Mouse (Mus musculus): ENCODE measurements around the gene Zdhhc8. TPM values are rescaled to one million over a fixed set of nuclear protein-coding genes. Genes with fewer than 3 reads are reported as not detected.

The Zdhhc8 gene
- polyA plus RNA-seq (2012; rRNA removed): 176 and 186 TPM in 2 replicates

- H3K4me3 ChIP-seq (ENCODE audit: insufficient read depth, low read length): peak within 1 kb of the TSS; percentile 84
- H3K27ac ChIP-seq (ENCODE audit: insufficient read depth, low read length): peak within 1 kb of the TSS; percentile 90
- H3K4me1 ChIP-seq (ENCODE audit: control insufficient read depth, insufficient read depth, low read length): peaks cover 16% of the 10 kb centered on the region
- TF ChIP-seq POLR2A (IDR thresholded peaks at IDR 0.05; ENCODE audit: extremely low read depth, insufficient read depth, low read length) (peak; percentile 79), CTCF (IDR thresholded peaks at IDR 0.05; ENCODE audit: extremely low read depth, insufficient read depth, low read length) (no peak)
Measured at GRCm38 (mm10) chr16:18234671-18235388, at the start of gene Zdhhc8. TSS of gene Zdhhc8 (minus strand) at chr16:18235136.

GRCm38 (mm10) chr16:18275166-18275565, 40.2 kb upstream of the Zdhhc8 start:
- H3K27ac ChIP-seq (ENCODE audit: insufficient read depth, low read length): no peak overlapping the region
- TF ChIP-seq POLR2A (IDR thresholded peaks at IDR 0.05; ENCODE audit: extremely low read depth, insufficient read depth, low read length) (no peak), CTCF (IDR thresholded peaks at IDR 0.05; ENCODE audit: extremely low read depth, insufficient read depth, low read length) (no peak)
- H3K4me1 ChIP-seq (ENCODE audit: control insufficient read depth, insufficient read depth, low read length): no peaks in the 10 kb centered on the region
- no peak overlapping the region for H3K4me3 ChIP-seq (ENCODE audit: insufficient read depth, low read length)

- Histone ChIP-seq H3K27ac (ENCODE audit: insufficient read depth, low read length) (no peak overlapping the region), H3K4me1 (ENCODE audit: control insufficient read depth, insufficient read depth, low read length) (no peaks in the 10 kb centered on the region), H3K4me3 (ENCODE audit: insufficient read depth, low read length) (no peak overlapping the region)
- no peak for TF ChIP-seq POLR2A (IDR thresholded peaks at IDR 0.05; ENCODE audit: extremely low read depth, insufficient read depth, low read length)
- TF ChIP-seq CTCF (IDR thresholded peaks at IDR 0.05; ENCODE audit: extremely low read depth, insufficient read depth, low read length): peak; percentile 16; the same call in 1 of the 2 replicates
Measured at GRCm38 (mm10) chr16:18268182-18268581, 33.2 kb upstream of the Zdhhc8 start.

DNA sequence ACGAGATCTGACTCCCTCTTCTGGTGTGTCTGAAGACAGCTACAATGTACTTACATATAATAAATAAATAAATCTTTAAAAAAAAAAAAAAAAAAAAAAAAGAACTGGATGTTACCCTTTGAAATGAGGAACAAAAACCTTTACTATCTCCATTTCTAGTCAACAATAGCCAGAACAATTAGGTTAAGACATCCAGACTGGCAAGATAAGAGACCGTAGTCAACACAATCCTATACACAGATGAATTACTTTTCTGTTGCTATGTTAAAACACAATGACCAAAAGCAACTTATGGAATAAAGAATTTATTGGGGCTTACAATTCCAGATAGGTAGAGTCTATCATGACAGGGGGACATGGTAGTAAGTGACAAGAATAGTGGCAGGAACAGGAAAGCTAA, 30.1 kb upstream of the Zdhhc8 start:
- H3K27ac ChIP-seq (ENCODE audit: insufficient read depth, low read length): no peak overlapping the region
- no peaks in the 10 kb centered on the region for H3K4me1 ChIP-seq (ENCODE audit: control insufficient read depth, insufficient read depth, low read length)
- TF ChIP-seq POLR2A (IDR thresholded peaks at IDR 0.05; ENCODE audit: extremely low read depth, insufficient read depth, low read length): no peak
- TF ChIP-seq CTCF (IDR thresholded peaks at IDR 0.05; ENCODE audit: extremely low read depth, insufficient read depth, low read length): no peak
- H3K4me3 ChIP-seq (ENCODE audit: insufficient read depth, low read length): no peak overlapping the region

- H3K27ac ChIP-seq (ENCODE audit: insufficient read depth, low read length): no peak within 1 kb of the TSS
- TF ChIP-seq CTCF (IDR thresholded peaks at IDR 0.05; ENCODE audit: extremely low read depth, insufficient read depth, low read length): no peak
- no peak for TF ChIP-seq POLR2A (IDR thresholded peaks at IDR 0.05; ENCODE audit: extremely low read depth, insufficient read depth, low read length)
- H3K4me1 ChIP-seq (ENCODE audit: control insufficient read depth, insufficient read depth, low read length): no peaks in the 10 kb centered on the region
- no peak within 1 kb of the TSS for H3K4me3 ChIP-seq (ENCODE audit: insufficient read depth, low read length)
Measured at GRCm38 (mm10) chr16:18258221-18258620, 23.3 kb upstream of the Zdhhc8 start, which contains the start of gene Gm49776. TSS of gene Gm49776 (minus strand) at chr16:18258321.

DNA sequence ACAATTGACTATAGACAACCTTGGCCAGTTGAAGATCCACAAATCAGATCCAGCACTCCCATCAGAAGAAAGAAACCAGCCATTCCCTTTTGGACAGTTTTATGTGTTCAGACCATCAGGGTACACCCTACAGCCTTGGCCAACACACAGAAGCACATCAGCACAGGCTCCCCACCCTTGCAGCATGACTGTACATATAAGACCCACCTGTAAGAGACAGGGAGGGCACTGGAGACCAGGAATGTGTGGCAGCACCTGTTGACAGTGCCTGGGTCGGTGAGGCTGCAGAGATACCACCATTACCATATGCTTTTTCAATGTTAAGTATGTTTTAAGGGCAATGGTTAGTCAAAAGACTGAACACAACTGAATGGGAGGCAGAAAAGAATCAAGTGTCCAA, 18.9 kb upstream of the Zdhhc8 start:
- Histone ChIP-seq H3K4me1 (ENCODE audit: control insufficient read depth, insufficient read depth, low read length) (peaks cover 8% of the 10 kb centered on the region; the same call in 1 of the 2 replicates), H3K27ac (ENCODE audit: insufficient read depth, low read length) (no peak overlapping the region), H3K4me3 (ENCODE audit: insufficient read depth, low read length) (no peak overlapping the region)
- TF ChIP-seq CTCF (IDR thresholded peaks at IDR 0.05; ENCODE audit: extremely low read depth, insufficient read depth, low read length) (no peak), POLR2A (IDR thresholded peaks at IDR 0.05; ENCODE audit: extremely low read depth, insufficient read depth, low read length) (0 out of 2 replicates have a peak, but pooled peaks have one; percentile 34)

DNA sequence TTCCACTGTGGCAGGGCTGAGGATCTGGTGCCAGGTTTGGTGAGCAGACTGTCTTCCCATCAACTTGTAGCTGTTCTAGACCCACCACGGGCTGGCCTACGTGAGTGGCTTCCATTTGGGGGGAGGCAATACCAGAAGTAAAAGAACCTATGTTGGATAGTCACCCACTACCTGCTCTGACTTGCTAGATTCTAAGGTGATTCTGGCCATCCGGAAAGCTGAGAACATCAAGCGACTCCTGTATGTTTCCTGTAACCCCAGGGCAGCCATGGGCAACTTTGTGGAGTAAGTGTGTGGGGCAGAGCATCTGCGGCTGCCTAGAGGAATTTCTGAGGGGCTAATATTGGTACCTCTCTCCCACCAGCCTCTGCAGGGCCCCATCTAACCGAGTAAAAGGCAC, 17.8 kb upstream of the Zdhhc8 start:
- TF ChIP-seq POLR2A (IDR thresholded peaks at IDR 0.05; ENCODE audit: extremely low read depth, insufficient read depth, low read length): no peak
- TF ChIP-seq CTCF (IDR thresholded peaks at IDR 0.05; ENCODE audit: extremely low read depth, insufficient read depth, low read length): no peak
- H3K27ac ChIP-seq (ENCODE audit: insufficient read depth, low read length): no peak overlapping the region
- H3K4me1 ChIP-seq (ENCODE audit: control insufficient read depth, insufficient read depth, low read length): peaks cover 8% of the 10 kb centered on the region; the same call in 1 of the 2 replicates
- H3K4me3 ChIP-seq (ENCODE audit: insufficient read depth, low read length): no peak overlapping the region

DNA sequence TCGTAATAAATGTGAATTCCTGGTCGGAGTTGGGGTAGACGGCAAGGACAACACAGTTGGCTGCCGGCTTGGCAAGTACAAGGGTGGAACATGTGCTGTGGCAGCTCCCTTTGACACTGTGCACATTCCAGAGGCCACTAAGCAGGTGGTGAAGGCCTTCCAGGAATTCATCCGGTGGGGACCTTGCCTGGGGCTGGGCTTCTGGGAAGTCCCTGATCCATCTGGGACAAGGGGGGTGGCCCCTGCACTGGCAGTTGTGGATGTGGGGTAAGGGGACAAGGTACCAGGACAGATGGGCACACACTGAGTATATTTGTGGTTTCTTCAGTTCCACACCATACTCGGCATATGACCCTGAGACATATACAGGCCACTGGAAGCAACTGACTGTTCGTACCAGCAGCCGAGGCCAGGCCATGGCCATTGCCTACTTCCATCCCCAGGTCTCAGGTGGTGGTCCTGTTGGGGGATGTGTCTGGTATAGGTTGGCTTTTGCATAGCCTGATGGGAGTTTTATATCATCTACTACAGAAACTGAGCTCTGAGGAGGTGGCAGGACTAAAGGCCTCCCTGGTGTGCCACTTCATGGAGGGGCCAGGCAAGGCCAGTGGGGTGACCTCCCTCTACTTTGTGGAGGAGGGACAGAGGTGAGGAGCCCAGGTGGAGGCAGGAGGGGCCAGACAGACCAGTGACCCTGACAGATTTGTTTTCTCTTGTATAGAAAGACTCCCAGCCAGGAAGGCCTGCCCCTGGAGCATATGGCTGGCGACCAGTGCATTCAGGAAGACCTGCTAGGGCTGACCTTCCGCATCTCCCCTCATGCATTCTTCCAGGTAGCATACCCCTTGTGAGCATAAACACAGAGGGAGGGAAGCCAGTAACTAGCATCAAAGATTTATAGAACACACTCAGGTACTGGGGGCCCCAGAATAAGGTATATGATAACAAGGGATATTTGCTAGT, 16.2 kb upstream of the Zdhhc8 start:
- TF ChIP-seq POLR2A (IDR thresholded peaks at IDR 0.05; ENCODE audit: extremely low read depth, insufficient read depth, low read length) (no peak), CTCF (IDR thresholded peaks at IDR 0.05; ENCODE audit: extremely low read depth, insufficient read depth, low read length) (no peak)
- Histone ChIP-seq H3K27ac (ENCODE audit: insufficient read depth, low read length) (no peak overlapping the region), H3K4me3 (ENCODE audit: insufficient read depth, low read length) (no peak overlapping the region), H3K4me1 (ENCODE audit: control insufficient read depth, insufficient read depth, low read length) (peaks cover 10% of the 10 kb centered on the region; the same call in 1 of the 2 replicates)

DNA sequence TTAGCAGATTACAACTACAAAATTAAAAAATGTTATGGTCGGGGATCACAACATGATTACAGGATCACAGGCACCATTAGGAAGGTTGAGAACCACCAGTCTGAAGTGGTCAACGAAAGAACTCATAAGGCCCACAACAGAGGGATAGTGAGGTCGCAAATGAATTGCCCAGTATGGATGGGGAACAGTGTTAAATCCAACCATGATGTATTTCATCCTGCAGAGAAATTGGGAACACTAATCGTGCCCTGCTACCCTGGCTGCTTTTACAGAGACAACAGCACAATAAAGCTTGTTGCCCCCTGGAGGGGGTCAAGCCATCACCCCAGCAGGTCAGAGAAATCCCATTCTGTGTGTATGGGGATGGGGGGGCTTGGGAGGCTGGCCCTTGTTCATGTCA, 15.3 kb upstream of the Zdhhc8 start:
- Histone ChIP-seq H3K4me1 (ENCODE audit: control insufficient read depth, insufficient read depth, low read length) (peaks cover 10% of the 10 kb centered on the region; the same call in 1 of the 2 replicates), H3K27ac (ENCODE audit: insufficient read depth, low read length) (no peak overlapping the region), H3K4me3 (ENCODE audit: insufficient read depth, low read length) (peak overlapping the region; percentile 82; the same call in 1 of the 2 replicates)
- no peak for TF ChIP-seq POLR2A (IDR thresholded peaks at IDR 0.05; ENCODE audit: extremely low read depth, insufficient read depth, low read length)
- no peak for TF ChIP-seq CTCF (IDR thresholded peaks at IDR 0.05; ENCODE audit: extremely low read depth, insufficient read depth, low read length)

Data from cortical plate, adult 2 months (tissue).